Mouse (Mus musculus): Measurements from ENCODE around the gene Sh3gl3.

Gene Sh3gl3

GRCm38 (mm10) chr7:82173540-82173939 is at the start of gene Sh3gl3:
Gene Sh3gl3, plus strand, starts transcription at chr7:82173840.
- DNase-seq (ENCODE audit: inconsistent ontology term): no peak

- DNase-seq (ENCODE audit: inconsistent ontology term): no peak
Measured at GRCm38 (mm10) chr7:82138196-82138595, 35.4 kb upstream of the Sh3gl3 start.

GRCm38 (mm10) chr7:82147151-82147550 is 26.5 kb upstream of the Sh3gl3 start:
- no peak for DNase-seq (ENCODE audit: inconsistent ontology term)

DNA sequence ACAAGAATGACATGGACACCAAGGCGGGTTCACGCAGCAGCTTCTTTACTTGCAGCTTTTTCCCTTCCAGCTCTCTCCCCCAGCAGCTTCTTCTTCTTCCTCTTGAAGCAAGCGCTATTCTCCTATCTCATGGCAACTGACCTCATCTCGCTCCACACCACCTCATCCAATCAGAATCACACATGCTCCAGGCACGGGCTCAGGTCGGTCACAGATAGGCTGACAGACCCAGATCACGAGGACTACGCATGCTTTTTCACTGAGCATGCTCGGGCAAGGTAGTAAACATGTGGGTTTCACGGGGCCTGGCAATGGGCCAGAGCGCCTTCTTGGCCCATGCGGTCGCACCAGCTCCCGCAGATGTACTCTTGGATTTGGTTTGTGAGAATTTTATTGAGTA is 9.0 kb upstream of the Sh3gl3 start:
- no peak for DNase-seq (ENCODE audit: inconsistent ontology term)

DNA sequence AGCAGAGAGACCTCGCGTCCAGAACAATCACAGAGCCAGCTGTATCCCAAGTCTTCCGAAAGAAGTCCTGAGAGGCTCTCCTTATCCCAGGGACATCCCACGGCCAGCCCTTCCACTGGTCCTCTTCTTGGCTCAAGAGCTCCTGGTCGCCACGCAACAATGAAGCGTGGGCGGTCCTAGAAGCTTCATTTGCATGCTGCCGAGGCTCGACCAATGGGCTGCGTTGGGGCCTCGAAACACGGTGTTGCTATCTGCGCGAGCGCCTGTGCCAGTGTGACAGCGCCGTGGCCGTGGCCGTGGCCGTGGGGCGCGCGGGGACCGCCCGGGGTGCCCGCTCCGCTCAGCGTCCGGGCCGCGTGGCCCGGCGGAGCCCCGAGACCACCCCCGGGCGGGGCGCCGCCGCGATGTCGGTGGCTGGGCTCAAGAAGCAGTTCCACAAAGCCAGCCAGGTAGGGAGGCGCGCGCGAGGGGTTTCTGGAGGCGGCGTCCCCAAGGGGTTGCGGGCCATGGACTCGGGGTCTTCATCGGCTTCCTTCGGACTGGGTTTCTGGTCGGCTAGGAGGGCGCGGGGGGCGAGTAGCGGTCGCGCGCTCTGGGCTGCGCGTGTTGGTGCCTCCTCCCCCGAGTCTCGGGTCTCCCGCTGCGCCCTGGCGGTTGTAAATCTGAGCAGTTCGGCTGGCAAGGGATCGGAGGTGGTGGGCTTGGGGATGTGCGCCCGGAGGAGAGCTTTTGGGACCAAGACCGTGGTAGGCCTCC is 1.1 kb downstream of the Sh3gl3 start:
- DNase-seq (ENCODE audit: inconsistent ontology term): peak; percentile 82

DNA sequence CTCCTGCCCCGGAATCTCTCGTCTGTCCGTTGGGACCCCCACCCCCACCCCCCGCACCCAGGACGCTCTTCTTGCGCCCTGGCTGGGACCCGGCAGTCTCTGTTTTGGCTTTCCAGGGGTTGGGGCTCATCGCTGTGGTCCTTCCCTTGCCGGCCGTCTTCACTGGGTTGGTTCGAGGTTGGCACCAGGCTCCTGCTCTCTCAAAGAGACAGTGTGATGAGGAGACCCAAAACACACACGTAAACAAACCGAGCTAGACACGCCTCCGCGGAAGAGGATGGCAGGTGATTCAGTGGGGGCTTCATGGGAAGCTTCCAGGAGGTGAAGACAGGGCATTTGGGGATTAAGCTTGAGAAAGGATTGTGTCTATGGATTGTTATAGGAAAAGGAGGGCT is 1.7 kb downstream of the Sh3gl3 start:
- no peak for DNase-seq (ENCODE audit: inconsistent ontology term)

DNA sequence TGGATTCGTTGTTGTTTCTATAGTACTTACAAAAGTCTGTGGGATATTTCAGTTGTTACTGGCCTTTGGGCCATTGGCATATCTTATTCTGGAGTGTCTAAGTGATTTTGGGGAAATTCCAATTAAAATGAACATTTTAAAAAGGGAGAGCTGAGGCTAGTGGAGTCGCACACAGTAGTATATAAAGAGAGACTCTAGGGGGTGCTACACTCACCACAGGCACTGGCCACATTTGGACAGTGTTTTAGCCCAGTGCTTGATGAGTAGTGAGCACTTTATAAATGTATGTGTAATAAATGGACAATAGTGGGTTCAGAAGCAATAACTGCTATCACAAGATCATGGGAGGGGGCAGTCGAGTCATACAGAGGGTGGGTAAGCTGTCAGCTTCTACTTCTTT is 2.6 kb downstream of the Sh3gl3 start:
- DNase-seq (ENCODE audit: inconsistent ontology term): no peak

- no peak for DNase-seq (ENCODE audit: inconsistent ontology term)
Measured at GRCm38 (mm10) chr7:82177336-82177735, 3.7 kb downstream of the Sh3gl3 start.

DNA sequence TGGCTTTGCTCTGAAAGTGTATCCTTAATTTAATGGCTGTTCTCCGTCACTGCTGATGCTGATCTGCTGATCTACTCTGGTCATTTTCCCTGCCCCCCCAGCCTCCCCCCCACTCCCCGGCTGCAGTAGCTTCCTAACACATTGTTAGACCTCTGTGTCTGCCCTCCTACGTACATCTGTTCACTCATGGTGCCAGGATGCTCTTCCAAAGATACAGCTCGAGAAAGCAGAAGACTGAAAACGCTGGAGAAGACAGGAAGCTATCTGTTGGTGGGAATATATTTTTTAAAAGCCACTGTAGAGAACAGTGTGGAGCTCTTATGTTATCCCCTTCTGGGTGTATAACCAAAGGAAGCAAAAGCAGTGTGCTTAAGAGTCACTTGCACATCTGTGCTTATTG is 7.3 kb downstream of the Sh3gl3 start:
- DNase-seq (ENCODE audit: inconsistent ontology term): no peak

GRCm38 (mm10) chr7:82182781-82183180 is 9.1 kb downstream of the Sh3gl3 start:
- peak; percentile 72 for DNase-seq (ENCODE audit: inconsistent ontology term)

DNA sequence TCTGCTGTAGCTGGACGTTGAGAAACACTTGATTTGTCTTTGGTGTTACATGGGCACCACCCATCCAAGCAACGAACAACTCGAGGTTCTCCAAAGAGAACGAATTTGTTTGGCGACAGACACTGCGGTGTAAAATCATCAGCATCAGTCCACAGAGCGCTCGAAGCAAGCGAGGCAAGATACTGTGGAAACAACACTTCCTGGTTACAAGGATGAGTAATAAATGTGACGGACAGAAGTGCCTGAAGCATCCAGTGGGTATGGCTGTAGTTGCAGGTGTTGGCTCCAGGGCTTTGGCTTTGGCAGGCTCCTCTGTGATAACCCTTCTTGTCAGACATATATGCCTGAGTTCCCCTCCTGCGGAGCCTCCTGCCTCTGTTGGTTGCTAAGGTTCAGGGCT is 18.0 kb downstream of the Sh3gl3 start:
- DNase-seq (ENCODE audit: inconsistent ontology term): no peak

DNA sequence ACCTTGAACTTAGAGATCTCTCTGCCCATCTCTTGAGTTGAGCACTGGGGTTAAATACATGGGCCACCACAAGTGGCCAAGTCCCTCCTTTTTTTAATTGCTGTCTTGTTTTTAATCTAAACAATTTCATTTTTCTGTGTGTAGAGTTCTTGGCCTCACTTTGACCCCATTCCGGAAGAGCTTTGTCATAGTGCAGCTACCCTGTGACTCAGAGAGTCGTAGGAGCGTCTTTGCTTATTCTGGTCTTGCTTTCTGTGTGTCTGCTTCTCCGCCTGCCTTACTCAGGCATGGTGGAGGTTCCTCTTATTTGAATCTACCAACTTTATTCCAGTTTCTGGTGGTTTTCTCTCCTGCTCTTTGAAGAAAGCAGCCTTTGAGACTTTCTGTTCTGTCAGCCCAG is 18.9 kb downstream of the Sh3gl3 start:
- DNase-seq (ENCODE audit: inconsistent ontology term): peak; percentile 24

- no peak for DNase-seq (ENCODE audit: inconsistent ontology term)
Measured at GRCm38 (mm10) chr7:82203111-82203510, 29.5 kb downstream of the Sh3gl3 start.

DNA sequence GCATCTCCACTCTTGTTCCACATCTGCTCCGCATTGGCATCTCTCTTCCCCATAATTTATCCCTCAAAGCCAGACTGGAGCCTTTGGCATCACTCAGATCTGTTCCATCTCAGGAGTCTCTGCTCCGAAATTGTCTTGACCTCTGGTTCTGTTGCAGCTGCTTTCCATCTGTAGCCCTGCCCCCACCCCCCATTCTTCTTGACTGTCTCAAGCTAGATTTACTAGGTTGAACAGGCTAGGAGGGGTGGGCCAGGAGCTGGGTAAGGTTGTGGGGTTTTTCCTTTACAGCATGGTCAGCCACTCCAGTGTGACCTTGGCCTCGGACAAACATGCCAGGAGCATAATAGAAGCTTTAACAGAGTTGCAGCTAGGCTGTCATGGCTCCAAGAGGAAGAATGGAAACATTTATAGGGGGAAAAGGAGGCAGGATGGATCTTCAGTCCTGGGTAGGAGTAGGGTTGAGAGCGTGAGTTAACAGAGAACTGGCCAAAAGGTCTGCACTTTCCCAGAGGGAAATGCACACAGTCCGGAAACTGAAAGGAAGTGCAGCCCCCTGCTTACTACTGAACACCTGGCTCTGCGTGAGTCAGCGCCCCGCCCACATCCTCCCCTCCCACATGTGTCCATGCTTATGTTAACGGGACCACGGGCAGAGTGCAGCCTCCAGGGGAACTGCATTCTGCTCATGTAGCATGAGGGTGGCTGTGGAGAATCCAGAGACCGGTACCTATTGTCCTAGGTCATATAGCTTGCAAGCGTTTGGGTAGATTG is 30.6 kb downstream of the Sh3gl3 start:
- no peak for DNase-seq (ENCODE audit: inconsistent ontology term)

DNA sequence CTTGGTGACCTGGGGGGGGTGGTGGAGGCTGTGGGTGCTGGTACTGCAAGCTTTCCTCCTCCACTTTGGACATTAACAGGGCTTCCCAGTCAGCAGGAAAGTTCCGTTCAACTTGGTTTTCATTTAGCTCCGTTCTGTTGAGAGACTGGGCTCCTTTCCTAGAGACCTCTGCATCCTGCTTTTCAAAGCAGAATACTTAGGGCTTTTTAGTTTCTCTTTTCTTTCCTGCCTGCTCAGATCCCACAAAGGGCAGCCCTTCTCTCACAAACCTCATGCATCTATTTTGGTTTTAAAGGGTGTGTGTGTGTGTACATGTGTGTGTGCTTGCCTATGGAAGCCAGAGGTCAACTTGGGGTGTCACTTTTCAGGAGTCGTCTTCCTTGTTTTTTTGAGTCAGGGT is 31.3 kb downstream of the Sh3gl3 start:
- DNase-seq (ENCODE audit: inconsistent ontology term): no peak

DNA sequence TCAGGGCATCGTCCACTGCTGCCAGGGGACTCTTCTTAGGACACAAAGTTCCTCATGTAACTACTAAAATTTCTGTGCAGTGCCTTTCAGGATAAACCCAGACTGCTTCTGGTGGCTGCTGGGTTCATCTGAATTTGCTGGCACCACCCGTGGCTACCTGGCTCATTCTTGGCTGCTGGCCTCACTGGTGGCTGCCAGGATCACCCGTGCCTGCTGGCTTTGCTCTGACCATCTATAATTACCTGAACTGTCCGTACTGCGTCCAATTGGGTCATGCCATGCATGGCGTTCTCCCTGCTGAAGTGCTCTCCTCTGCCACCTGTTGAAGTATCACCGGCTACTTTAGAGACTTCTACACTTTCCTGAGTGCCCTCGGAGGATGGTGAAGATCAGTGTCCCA is 33.1 kb downstream of the Sh3gl3 start:
- DNase-seq (ENCODE audit: inconsistent ontology term): no peak

DNA sequence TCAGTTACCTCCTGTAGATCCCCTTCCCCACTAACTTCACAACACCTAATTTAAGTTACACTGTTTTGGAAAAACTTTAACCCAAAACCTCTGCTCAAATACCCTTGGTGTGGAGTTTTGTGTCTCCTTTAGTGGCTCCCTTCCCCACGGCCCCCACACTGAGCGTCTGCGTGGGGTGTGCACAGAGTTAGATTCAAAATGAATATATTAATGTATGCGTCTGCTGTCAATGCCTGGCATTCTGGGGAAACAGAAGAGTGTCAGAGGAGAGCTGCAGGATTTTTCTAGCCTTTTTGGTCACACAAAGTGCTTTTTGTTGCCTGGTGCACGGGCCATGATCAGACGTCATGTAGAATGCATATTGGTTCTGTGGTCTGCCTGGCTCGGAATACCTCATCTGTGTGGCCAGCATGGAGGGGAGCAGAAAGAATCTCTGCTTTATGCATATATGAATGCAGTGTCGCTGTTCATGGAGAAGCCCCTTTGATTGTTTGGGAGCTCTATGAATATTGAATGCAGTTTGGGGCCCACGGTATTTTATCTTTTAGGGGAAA is 47.8 kb downstream of the Sh3gl3 start:
- no peak for DNase-seq (ENCODE audit: inconsistent ontology term)

GRCm38 (mm10) chr7:82223906-82224846 is 50.5 kb downstream of the Sh3gl3 start:
- no peak for DNase-seq (ENCODE audit: inconsistent ontology term)

DNA sequence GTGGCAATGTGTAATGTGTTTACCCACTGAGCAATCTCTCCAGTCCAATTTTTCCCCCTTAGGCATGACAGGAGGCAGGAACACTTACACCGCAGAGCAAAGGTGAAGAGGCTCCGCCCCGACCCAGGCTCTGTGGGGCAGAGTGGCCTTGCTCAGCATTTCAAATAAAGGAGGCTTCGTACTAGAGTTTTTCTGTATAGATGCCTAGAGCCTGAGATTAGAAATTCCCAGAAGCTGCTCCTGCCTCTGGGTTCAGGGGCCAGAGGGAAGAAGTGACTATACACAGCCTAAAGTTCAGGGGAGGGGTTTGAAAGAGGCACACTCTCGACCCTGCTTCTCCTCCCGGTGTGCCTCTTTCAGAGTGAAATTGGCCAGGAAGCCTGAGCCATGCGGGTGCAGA is 59.6 kb downstream of the Sh3gl3 start:
- DNase-seq (ENCODE audit: inconsistent ontology term): no peak

DNA sequence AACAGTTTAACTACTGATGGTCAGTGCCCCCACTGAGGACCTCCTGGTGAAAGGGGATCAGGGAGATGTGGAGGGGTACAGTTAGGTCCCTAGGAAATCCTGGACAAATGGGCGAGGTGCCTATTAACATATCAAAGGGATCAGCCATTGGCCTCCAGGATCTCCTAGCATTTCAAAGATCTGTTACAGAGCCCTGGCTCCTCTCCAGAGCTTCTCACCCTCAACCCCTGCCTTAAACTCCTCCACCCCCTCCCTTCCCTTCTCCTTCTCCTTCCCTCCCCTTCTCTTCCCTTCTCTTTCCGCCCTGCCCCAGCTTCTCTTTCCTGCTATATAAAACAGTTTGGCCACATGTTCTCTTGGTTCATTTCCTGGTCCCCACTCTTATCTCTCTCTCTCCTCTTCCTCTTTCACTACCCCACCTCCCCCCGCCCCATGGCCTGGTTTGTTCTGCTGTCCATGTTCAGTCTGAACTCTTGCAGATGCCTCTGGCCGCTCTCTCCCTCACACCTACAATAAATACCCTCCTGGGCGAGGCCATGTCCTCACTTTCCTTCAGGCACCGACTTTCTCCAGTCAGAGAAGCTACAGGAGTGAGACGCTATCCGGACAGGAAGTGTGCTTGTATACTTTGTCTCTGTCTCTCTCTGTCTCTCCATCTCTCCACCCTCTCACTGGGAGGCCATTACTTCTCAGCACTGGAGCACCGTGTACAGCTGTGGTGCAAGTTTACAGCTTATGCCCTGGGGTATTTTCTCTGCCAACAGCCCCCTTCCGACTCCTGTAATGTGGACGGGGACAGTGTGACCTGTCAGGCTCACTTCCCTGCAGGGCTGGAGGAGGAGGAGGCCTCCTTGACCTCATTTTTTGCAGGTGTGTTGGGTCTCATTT is 60.6 kb downstream of the Sh3gl3 start:
- DNase-seq (ENCODE audit: inconsistent ontology term): no peak

DNA sequence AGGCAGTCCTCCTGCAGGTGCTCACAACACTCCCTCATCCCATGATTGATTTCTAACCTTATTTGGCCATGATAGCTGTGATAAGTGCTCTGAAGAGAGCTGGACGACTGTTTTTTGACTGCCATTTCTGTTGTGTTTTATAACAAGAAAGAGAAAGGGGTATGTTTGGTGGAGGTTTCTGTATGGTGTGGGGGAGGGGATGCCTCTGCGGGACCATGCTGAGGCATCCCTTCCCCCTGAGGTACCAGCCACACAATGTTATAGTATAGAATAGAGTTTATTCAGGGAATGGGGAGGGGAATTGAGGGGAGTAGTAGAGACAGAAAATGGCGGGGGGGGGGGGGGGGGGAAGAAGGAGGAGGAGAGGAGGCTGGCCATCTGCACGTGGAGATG is 61.3 kb downstream of the Sh3gl3 start:
- no peak for DNase-seq (ENCODE audit: inconsistent ontology term)

Measured in Muller cell, postnatal 12 days (primary cell).